Mouse (Mus musculus) left cerebral cortex, adult 8-10 months (tissue): ENCODE data around the gene Mylk4. TPM values are rescaled to one million over a fixed set of nuclear protein-coding genes. Genes with fewer than 3 reads are reported as not detected.

Experiments
- total RNA-seq, 4 experiments: library from RNA; stranded (reverse); gene quantifications; 2 replicates each; pipeline ENCODE4 v1.2.4; 2022

Mylk4 gene
- total RNA-seq, 4 experiments from 2014 or later = 0.33 to 0.89 (median 0.80) TPM

Other genes with a start within 250 kb of the Mylk4 start
- gene Wrnip1, start 18.1 kb upstream of the Mylk4 start, total RNA-seq = 10 to 100 TPM; 53.1 to 65.3 (median 59.2) TPM
- gene D930007J09Rik, start 18.9 kb upstream of the Mylk4 start, total RNA-seq = not detected
- 10 to 100 TPM in 1 of 4 experiments, 1 to 10 TPM in 3; 6.4 to 10.4 (median 7.5) TPM for gene Serpinb1a, start 67.2 kb upstream of the Mylk4 start, total RNA-seq
- gene Serpinb1c, start 114.3 kb upstream of the Mylk4 start, total RNA-seq = not detected
- 1 to 10 TPM; 1.2 to 1.6 (median 1.3) TPM for gene Serpinb6b, start 181.3 kb upstream of the Mylk4 start, total RNA-seq
- gene Serpinb9, start 219.3 kb upstream of the Mylk4 start, total RNA-seq = 1 to 10 TPM; 4.7 to 6.2 (median 5.7) TPM
- not detected for gene Serpinb9b, start 243.5 kb upstream of the Mylk4 start, total RNA-seq